Mouse (Mus musculus) liver, postnatal 0 days (tissue): ENCODE results near the gene Cox10. TPM values are rescaled to one million over a fixed set of nuclear protein-coding genes. Genes with fewer than 3 reads are reported as not detected.

Experiments
- ATAC-seq: fragments of 200-750 bp; cut with Nextera tagmentation; 2 replicates; pipeline ENCODE4 v1.8.0; 2017; ENCODE audit warnings: mild to moderate bottlenecking, moderate library complexity
- DNase-seq: peaks from one replicate; pipeline ENCODE4 v3.0.0-alpha.2; 2016
- H3K27ac ChIP-seq: fragments of 300-500 bp; sonication (generic); 2 replicates; pipeline ENCODE4 v1.5.1; 2014; ENCODE audit warnings: antibody characterized with exemption, moderate library complexity, mild to moderate bottlenecking, low read depth
- H3K27me3 ChIP-seq: fragments of 300-500 bp; sonication (generic); 2 replicates; pipeline ENCODE4 v1.6.1; 2014; ENCODE audit warnings: low read length, control low read depth, mixed read lengths; ENCODE audit not compliant: insufficient read depth
- H3K36me3 ChIP-seq: fragments of 300-500 bp; sonication (generic); replicated peaks from 2 replicates; pipeline ENCODE4 v1.6.1; 2014; ENCODE audit warnings: mild to moderate bottlenecking, control low read depth, low read length, moderate library complexity, mixed read lengths; ENCODE audit not compliant: insufficient read depth
- H3K4me1 ChIP-seq: fragments of 300-500 bp; sonication (generic); 2 replicates; pipeline ENCODE4 v1.6.1; 2014; ENCODE audit warnings: antibody characterized with exemption, mild to moderate bottlenecking, control low read depth; ENCODE audit not compliant: insufficient read depth
- H3K4me2 ChIP-seq: fragments of 300-500 bp; sonication (generic); 2 replicates; pipeline ENCODE4 v1.6.1; 2014; ENCODE audit warnings: low read depth, mild to moderate bottlenecking, low read length, moderate library complexity, mixed read lengths
- H3K4me3 ChIP-seq: fragments of 300-500 bp; sonication (generic); 2 replicates; pipeline ENCODE4 v1.5.1; 2014; ENCODE audit warnings: low read depth, low read length
- H3K9ac ChIP-seq: fragments of 300-500 bp; sonication (generic); replicated peaks from 2 replicates; pipeline ENCODE4 v1.6.1; 2014; ENCODE audit warnings: mild to moderate bottlenecking, moderate library complexity
- H3K9me3 ChIP-seq: fragments of 300-500 bp; sonication (generic); 2 replicates; pipeline ENCODE4 v1.6.1; 2016; ENCODE audit warnings: mild to moderate bottlenecking, control low read depth, low read length, mixed read lengths
- CTCF ChIP-seq: sonication (generic); IDR thresholded peaks from 2 replicates; pipeline ENCODE4 v1.5.1; 2016; ENCODE audit warnings: antibody characterized with exemption, low read depth
- EP300 ChIP-seq: IDR thresholded peaks from 2 replicates; pipeline ENCODE4 v1.6.1; 2016; ENCODE audit warnings: antibody characterized with exemption, low read depth, mild to moderate bottlenecking
- WGBS: fragments of 180-500 bp; shearing (Covaris S2); extraction: QIAGEN DNeasy Blood & Tissue Kit; methylation state at CpG from one replicate; pipeline ENCODE4 v1.1.7; 2014; ENCODE audit not compliant: insufficient replicate concordance; 5-methylcytosine and 5-hydroxymethylcytosine counted together
- polyA plus RNA-seq: library from polyadenylated mRNA; unstranded; fragments of >200 nt; fragmentation: Nextera tagmentation; extraction: Ambion mirVana; gene quantifications from 2 replicates; pipeline ENCODE4 v1.2.1, GENCODE M21; 2015

The Cox10 gene
- polyA plus RNA-seq, 1 experiment from 2014 or later = 13.1 TPM

GRCm38 (mm10) chr11:64001111-64001510 is 78.2 kb downstream of the Cox10 start:
- no peak overlapping the region for H3K4me2 ChIP-seq
- no peaks in the 10 kb centered on the region; the same call in 1 of the 2 replicates for H3K4me1 ChIP-seq
- no peak for ATAC-seq
- no peaks in the 10 kb centered on the region for H3K27me3 ChIP-seq
- H3K4me3 ChIP-seq = no peak overlapping the region
- 91% methylated on average over 2 of the region's 2 CpGs for WGBS
- no peak overlapping the region for H3K9ac ChIP-seq
- no peak for DNase-seq
- no peak overlapping the region for H3K27ac ChIP-seq
- no peaks in the 10 kb centered on the region for H3K36me3 ChIP-seq
- no peaks in the 10 kb centered on the region for H3K9me3 ChIP-seq
- no peak for TF ChIP-seq CTCF
- no peak for TF ChIP-seq EP300

- WGBS = 66% methylated on average over 5 of the region's 5 CpGs
- no peak overlapping the region for H3K9ac ChIP-seq
- no peaks in the 10 kb centered on the region for H3K27me3 ChIP-seq
- no peaks in the 10 kb centered on the region; the same call in 1 of the 2 replicates for H3K4me1 ChIP-seq
- H3K27ac ChIP-seq = peak overlapping the region; percentile 40; the same call in 1 of the 2 replicates
- no peak overlapping the region for H3K4me2 ChIP-seq
- TF ChIP-seq EP300 (no peak), CTCF (no peak)
- H3K4me3 ChIP-seq = no peak overlapping the region
- H3K36me3 ChIP-seq = no peaks in the 10 kb centered on the region
- ATAC-seq = no peak
- no peaks in the 10 kb centered on the region for H3K9me3 ChIP-seq
- DNase-seq = no peak
Measured at GRCm38 (mm10) chr11:64000200-64000794, 79.0 kb downstream of the Cox10 start.

- DNase-seq (no peak), ATAC-seq (no peak)
- H3K4me2 ChIP-seq = no peak overlapping the region
- H3K9me3 ChIP-seq = no peaks in the 10 kb centered on the region
- no peak overlapping the region for H3K4me3 ChIP-seq
- 81% methylated on average over 6 of the region's 6 CpGs for WGBS
- H3K9ac ChIP-seq = no peak overlapping the region
- H3K27ac ChIP-seq = 0 out of 2 replicates have a peak overlapping the region, but pooled peaks have one; percentile 40
- H3K4me1 ChIP-seq = no peaks in the 10 kb centered on the region; the same call in 1 of the 2 replicates
- H3K36me3 ChIP-seq = no peaks in the 10 kb centered on the region
- TF ChIP-seq CTCF (no peak), EP300 (no peak)
- no peaks in the 10 kb centered on the region for H3K27me3 ChIP-seq
Measured at GRCm38 (mm10) chr11:63999431-63999830, 79.8 kb downstream of the Cox10 start.

- no peaks in the 10 kb centered on the region for H3K9me3 ChIP-seq
- H3K36me3 ChIP-seq = no peaks in the 10 kb centered on the region
- ATAC-seq = no peak
- 74% methylated on average over 8 of the region's 8 CpGs for WGBS
- H3K4me3 ChIP-seq = no peak overlapping the region
- H3K4me1 ChIP-seq = peaks cover 3% of the 10 kb centered on the region; the same call in 1 of the 2 replicates
- H3K27me3 ChIP-seq = no peaks in the 10 kb centered on the region
- H3K9ac ChIP-seq = no peak overlapping the region
- no peak for TF ChIP-seq CTCF
- TF ChIP-seq EP300 = no peak
- H3K27ac ChIP-seq = no peak overlapping the region
- DNase-seq = no peak
- no peak overlapping the region for H3K4me2 ChIP-seq
Measured at GRCm38 (mm10) chr11:63991958-63992357, 87.3 kb downstream of the Cox10 start.

- Histone ChIP-seq H3K4me1 (peaks cover 3% of the 10 kb centered on the region; the same call in 1 of the 2 replicates), H3K27me3 (no peaks in the 10 kb centered on the region)
- ATAC-seq = no peak
Measured at GRCm38 (mm10) chr11:63990759-63991158, 88.5 kb downstream of the Cox10 start.

GRCm38 (mm10) chr11:63990311-63990710 is 89.0 kb downstream of the Cox10 start:
- TF ChIP-seq EP300 (no peak), CTCF (no peak)
- 84% methylated on average over 8 of the region's 8 CpGs for WGBS
- Histone ChIP-seq H3K36me3 (no peaks in the 10 kb centered on the region), H3K9ac (no peak overlapping the region), H3K9me3 (no peaks in the 10 kb centered on the region), H3K4me2 (no peak overlapping the region), H3K27me3 (no peaks in the 10 kb centered on the region), H3K4me1 (peaks cover 3% of the 10 kb centered on the region; the same call in 1 of the 2 replicates), H3K27ac (no peak overlapping the region), H3K4me3 (no peak overlapping the region)
- no peak for ATAC-seq
- no peak for DNase-seq

More at GRCm38 (mm10) chr11:63990759-63991158, 88.5 kb downstream of the Cox10 start:
- H3K4me2 ChIP-seq = no peak overlapping the region
- 85% methylated on average over 7 of the region's 7 CpGs for WGBS
- H3K9me3 ChIP-seq = no peaks in the 10 kb centered on the region
- H3K36me3 ChIP-seq = no peaks in the 10 kb centered on the region
- no peak overlapping the region for H3K9ac ChIP-seq
- no peak for DNase-seq
- no peak overlapping the region for H3K27ac ChIP-seq
- H3K4me3 ChIP-seq = no peak overlapping the region
- TF ChIP-seq CTCF (no peak), EP300 (no peak)
